Mouse (Mus musculus) adipocyte (in vitro differentiated cells): ENCODE results near the gene Diras2.
"Not testable (repeated sequence)": the region's sequence is repeated elsewhere in the genome, so short reads cannot be mapped to it uniquely, and the experiment has no call there.

ENCODE experiments used
- DNase-seq: peaks from one replicate; pipeline ENCODE4 v3.0.0-alpha.2; 2016; ENCODE audit warnings: low spot score

Gene Diras2

GRCm38 (mm10) chr13:52519425-52519824 lies 11.7 kb downstream of the Diras2 start:
- no peak for DNase-seq

GRCm38 (mm10) chr13:52518377-52518776 lies 12.7 kb downstream of the Diras2 start:
- DNase-seq, result peak; percentile 22

- no peak for DNase-seq
Measured at GRCm38 (mm10) chr13:52517021-52517420, 14.1 kb downstream of the Diras2 start.

- no peak for DNase-seq
Measured at GRCm38 (mm10) chr13:52516561-52516960, 14.5 kb downstream of the Diras2 start.

GRCm38 (mm10) chr13:52516051-52516450 lies 15.0 kb downstream of the Diras2 start:
- no peak for DNase-seq

- no peak for DNase-seq
Measured at GRCm38 (mm10) chr13:52513554-52513953, 17.5 kb downstream of the Diras2 start.

- DNase-seq, result no peak
Measured at GRCm38 (mm10) chr13:52512356-52512755, 18.7 kb downstream of the Diras2 start.

- peak; percentile 83 for DNase-seq
Measured at GRCm38 (mm10) chr13:52510172-52510880, 20.8 kb downstream of the Diras2 start.

- no peak for DNase-seq
Measured at GRCm38 (mm10) chr13:52507460-52508293, 23.4 kb downstream of the Diras2 start.

GRCm38 (mm10) chr13:52506822-52507221 lies 24.3 kb downstream of the Diras2 start:
- not testable (repeated sequence) for DNase-seq

- peak; percentile 51 for DNase-seq
Measured at GRCm38 (mm10) chr13:52505683-52506285, 25.3 kb downstream of the Diras2 start.

GRCm38 (mm10) chr13:52501686-52502085 lies 29.4 kb downstream of the Diras2 start:
- no peak for DNase-seq

GRCm38 (mm10) chr13:52497029-52497550 lies 34.0 kb downstream of the Diras2 start:
- peak; percentile 33 for DNase-seq

GRCm38 (mm10) chr13:52488821-52489220 lies 42.3 kb downstream of the Diras2 start:
- DNase-seq, result no peak

GRCm38 (mm10) chr13:52484064-52484463 lies 47.0 kb downstream of the Diras2 start:
- DNase-seq, result no peak

GRCm38 (mm10) chr13:52481786-52482185 lies 49.3 kb downstream of the Diras2 start:
- DNase-seq, result peak; percentile 73

- no peak for DNase-seq
Measured at GRCm38 (mm10) chr13:52479146-52479545, 51.9 kb downstream of the Diras2 start.

GRCm38 (mm10) chr13:52476998-52477601 lies 54.0 kb downstream of the Diras2 start:
- no peak for DNase-seq

- DNase-seq, result no peak
Measured at GRCm38 (mm10) chr13:52476222-52476621, 54.9 kb downstream of the Diras2 start.

- DNase-seq, result no peak
Measured at GRCm38 (mm10) chr13:52475264-52475663, 55.8 kb downstream of the Diras2 start.

- DNase-seq, result no peak
Measured at GRCm38 (mm10) chr13:52474807-52475206, 56.3 kb downstream of the Diras2 start.
